In the genomic region with DNA sequence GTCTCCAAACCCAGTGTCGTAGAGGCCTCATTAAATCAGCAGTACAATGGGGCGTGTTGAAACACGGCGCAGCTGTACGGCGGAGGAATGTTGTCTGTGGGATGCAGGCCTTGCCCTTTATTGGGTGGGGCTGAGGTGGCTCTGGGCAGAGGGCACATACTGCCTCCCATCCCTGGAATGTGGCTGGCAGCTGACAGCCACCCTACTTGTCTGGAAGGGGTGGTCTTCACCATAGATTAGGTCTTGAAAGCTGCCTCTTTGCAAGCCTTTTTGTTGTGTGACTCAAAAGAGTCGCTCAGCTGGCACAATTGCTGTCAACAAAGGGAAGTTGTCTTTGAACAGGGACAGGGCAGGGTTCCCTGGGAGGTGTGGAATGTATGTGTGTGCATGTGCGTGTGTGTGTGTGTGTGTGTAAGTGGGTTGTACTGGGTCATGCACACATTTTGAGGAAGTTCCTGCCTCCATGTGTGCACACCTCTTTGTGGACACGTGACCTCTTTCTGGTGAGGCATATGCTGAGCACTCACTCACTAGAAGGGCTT, we compare ENCODE assay signal across 10 mouse cellular contexts. TPM values are rescaled to one million over a fixed set of nuclear protein-coding genes. Genes with fewer than 3 reads are reported as not detected.
A peak's percentile ranks its signal among the peaks of the same experiment; 100 is the strongest.
DNase-seq lines count a peak whose midpoint lies in the region; ATAC-seq lines count a peak whose summit lies in the region.
"Had no signal": no experiment of that assay in that cellular context is flagged by ENCODE, and none has a peak within 500 bp of the region (broad histone marks: within the 10 kb centered on the region; RNA-seq: fewer than 3 reads in every experiment).

No protein-coding gene starts in this region.

- no peaks in the 10 kb centered on the region for H3K27me3 ChIP-seq in kidney, embryonic 16.5 days (ENCODE audit: insufficient read depth, low read length)
- H3K27me3 ChIP-seq in hindbrain, embryonic 15.5 days, result 0 out of 2 replicates have a peak, but pooled peaks cover 2% of the 10 kb centered on the region
- H3K27me3 ChIP-seq in neural tube, embryonic 12.5 days (replicated peaks), result no peaks in the 10 kb centered on the region
- no peaks in the 10 kb centered on the region; the same call in 1 of the 2 replicates for H3K27me3 ChIP-seq in liver, embryonic 11.5 days (replicated peaks; ENCODE audit: control insufficient read depth, insufficient read depth, low read length)

- 45% methylated on average over 9 of the region's 9 CpGs for WGBS in kidney, embryonic 16.5 days
- WGBS in hindbrain, embryonic 15.5 days, result 12% methylated on average over 9 of the region's 9 CpGs
- WGBS in neural tube, embryonic 12.5 days, result 22% methylated on average over 9 of the region's 9 CpGs
- WGBS in liver, embryonic 11.5 days, result 70% methylated on average over 9 of the region's 9 CpGs

- peaks cover 18% of the 10 kb centered on the region; the same call in 1 of the 2 replicates for H3K4me1 ChIP-seq in kidney, embryonic 16.5 days (ENCODE audit: insufficient read depth, low read length)
- 0 out of 2 replicates have a peak, but pooled peaks cover 5% of the 10 kb centered on the region for H3K4me1 ChIP-seq in hindbrain, embryonic 15.5 days (replicated peaks)
- H3K4me1 ChIP-seq in neural tube, embryonic 12.5 days, result peaks cover 13% of the 10 kb centered on the region; the same call in 1 of the 2 replicates
- no peaks in the 10 kb centered on the region for H3K4me1 ChIP-seq in liver, embryonic 11.5 days (replicated peaks; ENCODE audit: control insufficient read depth, insufficient read depth, low read length)

- no peak overlapping the region for H3K4me3 ChIP-seq in kidney, embryonic 16.5 days (ENCODE audit: low read length)
- no peak overlapping the region for H3K4me3 ChIP-seq in hindbrain, embryonic 15.5 days
- no peak overlapping the region for H3K4me3 ChIP-seq in neural tube, embryonic 12.5 days
- no peak overlapping the region for H3K4me3 ChIP-seq in liver, embryonic 11.5 days (ENCODE audit: low read depth, low read length)

- no peak for DNase-seq in kidney, postnatal 36 days
- peak; percentile 47 for DNase-seq in embryo, embryonic 11 days
- DNase-seq in liver, embryonic 11.5 days (ENCODE audit: low spot score), result no peak
- DNase-seq in right cerebral cortex, postnatal 4 days, result no peak
- no peak for DNase-seq in gastrocnemius, postnatal 14 days
- DNase-seq: cerebellum, adult 2 months had no signal

- H3K27ac ChIP-seq in kidney, embryonic 16.5 days (ENCODE audit: low read length), result no peak overlapping the region
- H3K27ac ChIP-seq in hindbrain, embryonic 15.5 days (replicated peaks), result no peak overlapping the region
- no peak overlapping the region for H3K27ac ChIP-seq in neural tube, embryonic 12.5 days
- no peak overlapping the region for H3K27ac ChIP-seq in liver, embryonic 11.5 days (ENCODE audit: low read depth, low read length)

- H3K9me3 ChIP-seq in kidney, embryonic 16.5 days (ENCODE audit: low read length), result no peaks in the 10 kb centered on the region
- H3K9me3 ChIP-seq in hindbrain, embryonic 15.5 days, result no peaks in the 10 kb centered on the region
- no peaks in the 10 kb centered on the region for H3K9me3 ChIP-seq in neural tube, embryonic 12.5 days
- no peaks in the 10 kb centered on the region for H3K9me3 ChIP-seq in liver, embryonic 11.5 days (ENCODE audit: control insufficient read depth, low read length)

- ATAC-seq in kidney, embryonic 16.5 days (ENCODE audit: low FRiP score, low TSS enrichment), result peak; percentile 78; the same call in 1 of the 2 replicates
- 0 out of 2 replicates have a peak, but pooled peaks have one; percentile 34 for ATAC-seq in hindbrain, embryonic 15.5 days (ENCODE audit: low FRiP score, low read depth)
- peak; percentile 85 for ATAC-seq in neural tube, embryonic 12.5 days (ENCODE audit: low FRiP score, low read depth)
- ATAC-seq in liver, embryonic 11.5 days (replicated peaks; ENCODE audit: low FRiP score), result no peak

- no peaks in the 10 kb centered on the region for H3K36me3 ChIP-seq in kidney, embryonic 16.5 days (ENCODE audit: insufficient read depth, low read length)
- no peaks in the 10 kb centered on the region for H3K36me3 ChIP-seq in hindbrain, embryonic 15.5 days
- no peaks in the 10 kb centered on the region for H3K36me3 ChIP-seq in neural tube, embryonic 12.5 days
- no peaks in the 10 kb centered on the region for H3K36me3 ChIP-seq in liver, embryonic 11.5 days (ENCODE audit: control insufficient read depth, insufficient read depth, low read length)

- H3K9ac ChIP-seq in kidney, embryonic 16.5 days (replicated peaks; ENCODE audit: low read length), result no peak overlapping the region
- H3K9ac ChIP-seq in hindbrain, embryonic 15.5 days, result no peak overlapping the region
- H3K9ac ChIP-seq in neural tube, embryonic 12.5 days, result no peak overlapping the region
- H3K9ac ChIP-seq in liver, embryonic 11.5 days (ENCODE audit: low read depth, low read length), result no peak overlapping the region

- H3K4me2 ChIP-seq in kidney, embryonic 16.5 days (replicated peaks; ENCODE audit: low read depth, low read length), result no peak overlapping the region
- H3K4me2 ChIP-seq in hindbrain, embryonic 15.5 days, result no peak overlapping the region
- H3K4me2 ChIP-seq in neural tube, embryonic 12.5 days (replicated peaks), result no peak overlapping the region
- H3K4me2 ChIP-seq in liver, embryonic 11.5 days, result no peak overlapping the region

- intact Hi-C loops in gastrocnemius, postnatal 14 days (cut with DNase I; ENCODE audit: low total_unique reads), result no loop called here

RNA-seq across cellular contexts. Expression of gene Stab2, which starts 8.4 kb away (rescaled TPM):
- 1.2 and 1.6 TPM in 2 replicates for polyA plus RNA-seq in kidney, embryonic 16.5 days (2015; fragmentation: Nextera tagmentation; extraction: Ambion mirVana)
- 0.17 and 0.46 TPM in 2 replicates for polyA plus RNA-seq in hindbrain, embryonic 15.5 days (2015; fragmentation: Nextera tagmentation; extraction: Ambion mirVana)
- polyA plus RNA-seq in neural tube, embryonic 12.5 days (2016; fragmentation: Nextera tagmentation; extraction: Ambion mirVana), result 0.18 and 0.20 TPM in 2 replicates
- 24.2 and 27.2 TPM in 2 replicates for polyA plus RNA-seq in liver, embryonic 11.5 days (2014; fragmentation: Nextera tagmentation; extraction: Ambion mirVana)
- total RNA-seq in gastrocnemius, postnatal 14 days (2021), result under 1 TPM; 0.66 to 0.91 TPM

RNA-seq across cellular contexts. Expression of gene 1700113H08Rik, which starts 41.6 kb away (rescaled TPM):
- not detected in 2 replicates for polyA plus RNA-seq in kidney, embryonic 16.5 days (2015; fragmentation: Nextera tagmentation; extraction: Ambion mirVana)
- 0.21 TPM in 1 of 2 replicates, not detected in the other for polyA plus RNA-seq in hindbrain, embryonic 15.5 days (2015; fragmentation: Nextera tagmentation; extraction: Ambion mirVana)
- 0.29 and 0.41 TPM in 2 replicates for polyA plus RNA-seq in neural tube, embryonic 12.5 days (2016; fragmentation: Nextera tagmentation; extraction: Ambion mirVana)
- not detected in 2 replicates for polyA plus RNA-seq in liver, embryonic 11.5 days (2014; fragmentation: Nextera tagmentation; extraction: Ambion mirVana)
- under 1 TPM in 1 of 2 experiments, not detected in 1; 0.55 TPM for total RNA-seq in gastrocnemius, postnatal 14 days (2021)
- total RNA-seq: layer of hippocampus, postnatal 10 days had no signal
- polyA plus RNA-seq: cerebellum, adult 2 months had no signal
